Mouse (Mus musculus): ENCODE measurements around the gene Eya3. TPM values are rescaled to one million over a fixed set of nuclear protein-coding genes. Genes with fewer than 3 reads are reported as not detected.
A peak's percentile ranks its signal among the peaks of the same experiment; 100 is the strongest.

Eya3 gene
- total RNA-seq (2012; rRNA removed): 21.7 and 24.6 TPM in 2 replicates
- 100 to 1,000 TPM in 1 of 2 experiments, 10 to 100 TPM in 1; 38.2 to 270 TPM for polyA plus RNA-seq (2012; ENCODE audit: insufficient read depth in 1 of 2, insufficient read length in 2 of 2, low read depth in 1 of 2, low replicate concordance in 2 of 2, missing spikeins in 1 of 2)

DNA sequence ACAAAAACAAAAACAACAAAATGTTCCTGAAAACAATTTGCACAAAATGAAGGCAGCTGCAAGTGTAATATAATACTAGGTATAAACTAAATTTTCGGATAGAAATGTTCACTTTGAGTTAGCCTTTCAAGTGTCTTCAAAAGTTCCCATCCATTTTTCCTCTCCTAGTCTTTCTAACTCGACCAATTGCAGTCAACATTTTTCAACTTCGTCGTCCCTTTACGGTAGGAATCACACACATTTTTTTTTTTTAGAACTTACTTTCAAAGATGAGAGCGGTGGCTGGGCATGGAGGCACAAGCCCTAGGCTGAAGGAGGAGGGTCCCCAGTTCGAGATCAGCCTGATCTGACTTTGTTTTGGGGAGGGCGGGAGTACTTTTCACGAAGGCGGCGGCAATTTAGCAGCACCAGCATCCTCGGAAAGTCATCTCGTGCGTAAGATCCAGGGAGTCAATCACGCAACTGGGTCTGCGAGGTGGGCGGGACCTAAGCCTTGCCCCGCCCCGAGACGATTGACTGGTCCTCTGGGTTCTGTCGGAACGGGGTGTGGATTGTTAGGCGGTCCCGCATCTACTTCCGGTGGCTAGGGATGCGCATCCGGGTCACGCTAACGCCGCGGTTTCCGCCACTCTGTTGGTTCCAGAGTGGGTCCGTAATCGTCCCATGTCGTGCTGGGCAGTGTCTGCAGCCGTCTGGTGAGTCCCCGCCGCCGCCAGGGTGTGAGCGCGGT is at the start of gene Eya3:
Gene Eya3 (plus strand): TSS at position 527 of the 730 bp plus-strand sequence.
- peak within 1 kb of the TSS; percentile 79 to 92 for H3K4me3 ChIP-seq (ENCODE audit: control insufficient read depth in 1 of 2, insufficient read depth in 1 of 2, low read depth in 2 of 2, low read length in 2 of 2)
- peak within 1 kb of the TSS; percentile 34 for H3K27ac ChIP-seq (ENCODE audit: control insufficient read depth, low read depth, low read length)
- H3K9me3 ChIP-seq (replicated peaks; ENCODE audit: insufficient read depth, low read length): no peaks in the 10 kb centered on the region
- no peaks in the 10 kb centered on the region for H3K27me3 ChIP-seq (ENCODE audit: control insufficient read depth in 1 of 2, insufficient read depth in 2 of 2, low read length in 2 of 2)
- H3K79me2 ChIP-seq (ENCODE audit: control insufficient read depth, insufficient read depth, low read length, poor library complexity): peaks cover 26% of the 10 kb centered on the region
- peak within 1 kb of the TSS; percentile 77 for H3K9ac ChIP-seq (ENCODE audit: control insufficient read depth, low read depth, low read length, poor library complexity, severe bottlenecking)
- peaks cover 2 to 9% of the 10 kb centered on the region in 2 experiments; a peak in 3 of 4 replicates for H3K36me3 ChIP-seq (ENCODE audit: control insufficient read depth in 1 of 2, insufficient read depth in 2 of 2, low read length in 2 of 2)
- DNase-seq (ENCODE audit: low read depth, low spot score): peak; percentile 99
- peaks cover 5 to 8% of the 10 kb centered on the region in 2 experiments for H3K4me1 ChIP-seq (ENCODE audit: control insufficient read depth in 1 of 2, insufficient read depth in 2 of 2, low read length in 2 of 2)
- no peak for TF ChIP-seq CHD1 (IDR thresholded peaks at IDR 0.05; ENCODE audit: low read depth, low read length)
- TF ChIP-seq ELF1 (IDR thresholded peaks at IDR 0.05; ENCODE audit: low read depth, low read length): peak; percentile 69
- peak; percentile 80 for TF ChIP-seq ZNF384 (IDR thresholded peaks at IDR 0.05; ENCODE audit: low read depth, low read length)
- TF ChIP-seq USF2 (IDR thresholded peaks at IDR 0.05; ENCODE audit: borderline replicate concordance in 1 of 2, insufficient read depth in 1 of 2, low read depth in 1 of 2, low read length in 2 of 2): no peak
- no peak for TF ChIP-seq E2F4 (IDR thresholded peaks at IDR 0.05; ENCODE audit: borderline replicate concordance, low read depth, low read length)
- TF ChIP-seq MAX (IDR thresholded peaks at IDR 0.05; ENCODE audit: low read length): peak; percentile 62; the same call in 1 of the 2 replicates
- TF ChIP-seq RCOR1 (IDR thresholded peaks at IDR 0.05; ENCODE audit: low read depth, low read length): no peak; the same call in 1 of the 2 replicates
- TF ChIP-seq ZC3H11A (IDR thresholded peaks at IDR 0.05; ENCODE audit: low read depth, low read length): no peak
- TF ChIP-seq MYC (IDR thresholded peaks at IDR 0.05; ENCODE audit: low read depth, low read length): no peak
- TF ChIP-seq MAZ (IDR thresholded peaks at IDR 0.05; ENCODE audit: low read depth, low read length): no peak
- TF ChIP-seq NRF1 (IDR thresholded peaks at IDR 0.05; ENCODE audit: insufficient read depth, low read depth, low read length, poor library complexity, severe bottlenecking): peak; percentile 43; the same call in 1 of the 2 replicates
- TF ChIP-seq UBTF (IDR thresholded peaks at IDR 0.05; ENCODE audit: borderline replicate concordance, insufficient read depth, low read depth, low read length): no peak
- 0 out of 2 replicates have a peak, but pooled peaks have one; percentile 67 for TF ChIP-seq ZMIZ1 (IDR thresholded peaks at IDR 0.05; ENCODE audit: low read depth, low read length)
- TF ChIP-seq JUND (IDR thresholded peaks at IDR 0.05; ENCODE audit: low read depth, low read length): no peak
- TF ChIP-seq SMC3 (IDR thresholded peaks at IDR 0.05; ENCODE audit: low read depth, low read length): no peak
- TF ChIP-seq TBP (IDR thresholded peaks at IDR 0.05; ENCODE audit: low read depth, low read length): no peak
- no peak for TF ChIP-seq GATA1 (IDR thresholded peaks at IDR 0.05; ENCODE audit: low read depth, low read length)
- TF ChIP-seq MEF2A (IDR thresholded peaks at IDR 0.05; ENCODE audit: extremely low read depth, insufficient replicate concordance, low read depth, low read length, poor library complexity, severe bottlenecking): no peak
- no peak for TF ChIP-seq ZKSCAN1 (IDR thresholded peaks at IDR 0.05; ENCODE audit: low read depth, low read length)
- TF ChIP-seq HCFC1 (IDR thresholded peaks at IDR 0.05; ENCODE audit: low read depth, low read length): peak; percentile 93
- peak; percentile 27; the same call in 1 of the 2 replicates for TF ChIP-seq USF1 (IDR thresholded peaks at IDR 0.05; ENCODE audit: low read depth, low read length)
- TF ChIP-seq MXI1 (IDR thresholded peaks at IDR 0.05; ENCODE audit: low read depth, low read length): peak; percentile 49
- peak; percentile 43; the same call in 1 of the 2 replicates for TF ChIP-seq BHLHE40 (IDR thresholded peaks at IDR 0.05; ENCODE audit: borderline replicate concordance, low read depth, low read length)
- no peak for TF ChIP-seq POLR2AphosphoS5 (IDR thresholded peaks at IDR 0.05; ENCODE audit: borderline replicate concordance, low read depth, low read length)
- TF ChIP-seq POLR2AphosphoS2 (IDR thresholded peaks at IDR 0.05; ENCODE audit: low read length): 0 out of 2 replicates have a peak, but pooled peaks have one; percentile 38
- no peak for TF ChIP-seq MYB (IDR thresholded peaks at IDR 0.05; ENCODE audit: low read depth, low read length)
- no peak for TF ChIP-seq ETS1 (IDR thresholded peaks at IDR 0.05; ENCODE audit: low read depth, low read length)
- no peak for TF ChIP-seq TAL1 (IDR thresholded peaks at IDR 0.05; ENCODE audit: low read length)
- TF ChIP-seq POLR2A (IDR thresholded peaks at IDR 0.05; ENCODE audit: control insufficient read depth in 1 of 2, insufficient read depth in 1 of 2, low read depth in 1 of 2, low read length in 2 of 2, poor library complexity in 1 of 2): peak in 1 of 2 experiments; percentile 76; a peak in 2 of 4 replicates
- TF ChIP-seq MAFK (IDR thresholded peaks at IDR 0.05; ENCODE audit: borderline replicate concordance, low read depth, low read length): no peak
- no peak for TF ChIP-seq GABPA (IDR thresholded peaks at IDR 0.05; ENCODE audit: low read depth, low read length)
- 0 out of 4 replicates have a peak, but pooled peaks of 1 of the 2 experiments have one; percentile 4 for TF ChIP-seq EP300 (IDR thresholded peaks at IDR 0.05; ENCODE audit: low read depth in 1 of 2, low read length in 2 of 2)
- peak; percentile 65; the same call in 1 of the 2 replicates for TF ChIP-seq NELFE (IDR thresholded peaks at IDR 0.05; ENCODE audit: low read depth, low read length)
- TF ChIP-seq SIN3A (IDR thresholded peaks at IDR 0.05; ENCODE audit: low read length): peak; percentile 68
- no peak for TF ChIP-seq CHD2 (IDR thresholded peaks at IDR 0.05; ENCODE audit: low read length)
